Mouse (Mus musculus) testis, adult 2 months (tissue): ENCODE measurements around the gene U2af1l4. TPM values are rescaled to one million over a fixed set of nuclear protein-coding genes. Genes with fewer than 3 reads are reported as not detected.

Experiments
- H3K27ac ChIP-seq: fragments of 200-500 bp; 2 replicates; pipeline ENCODE4 v1.5.1; 2012; ENCODE audit warnings: low read depth, low read length; ENCODE audit not compliant: control insufficient read depth, insufficient read depth
- H3K27me3 ChIP-seq: fragments of 200-500 bp; 2 replicates; pipeline ENCODE4 v1.6.1; 2012; ENCODE audit warnings: mild to moderate bottlenecking, low read length, moderate library complexity; ENCODE audit not compliant: control insufficient read depth, insufficient read depth
- H3K36me3 ChIP-seq: fragments of 200-500 bp; 2 replicates; pipeline ENCODE4 v1.6.1; 2012; ENCODE audit warnings: mild to moderate bottlenecking, low read length; ENCODE audit not compliant: control insufficient read depth, insufficient read depth
- H3K4me1 ChIP-seq: fragments of 200-500 bp; 2 replicates; pipeline ENCODE4 v1.6.1; 2012; ENCODE audit warnings: low read length; ENCODE audit not compliant: control insufficient read depth, insufficient read depth
- H3K4me3 ChIP-seq: fragments of 200-500 bp; 2 replicates; pipeline ENCODE4 v1.5.1; 2012; ENCODE audit warnings: low read depth, mild to moderate bottlenecking, low read length, moderate library complexity, mixed read lengths; ENCODE audit not compliant: control insufficient read depth
- CTCF ChIP-seq: fragments of 200-500 bp; IDR thresholded peaks from 2 replicates; pipeline ENCODE4 v1.5.1; 2012; ENCODE audit warnings: low read depth, mild to moderate bottlenecking, inconsistent platforms, low read length, moderate library complexity; ENCODE audit not compliant: control insufficient read depth, insufficient read depth, insufficient replicate concordance
- POLR2A ChIP-seq: fragments of 200-500 bp; IDR thresholded peaks from 2 replicates; pipeline ENCODE4 v1.6.1; 2012; ENCODE audit warnings: low read depth, mild to moderate bottlenecking, inconsistent platforms, low read length, moderate library complexity; ENCODE audit not compliant: control insufficient read depth
- polyA plus RNA-seq: library from polyadenylated mRNA; depleted of rRNA; stranded (reverse); fragments of >200 nt; gene quantifications from 2 replicates; pipeline ENCODE4 v1.2.3, GENCODE M21; 2012

The U2af1l4 gene
- polyA plus RNA-seq, 1 experiment, result 51.9 TPM

DNA sequence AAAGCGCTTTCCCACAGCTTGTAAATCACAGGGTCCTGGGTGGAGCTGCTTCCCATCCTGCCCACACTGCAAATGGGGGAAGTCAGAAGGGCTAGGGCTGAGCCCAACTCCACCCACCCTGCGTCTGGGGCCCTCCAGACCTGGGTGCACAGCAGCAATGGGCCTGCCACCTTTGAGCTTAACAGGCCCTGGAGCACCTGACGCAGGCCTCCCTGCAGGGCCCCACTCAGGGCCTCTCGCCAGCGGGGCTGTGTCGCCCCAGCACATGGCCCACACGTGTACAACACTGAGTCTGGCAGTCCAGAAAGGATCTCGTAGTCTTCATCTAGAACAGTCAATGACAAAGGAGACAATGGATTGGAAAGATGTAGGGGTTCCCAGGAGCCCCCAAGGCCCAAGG, 16.8 kb downstream of the U2af1l4 start:
- TF ChIP-seq POLR2A, result no peak
- no peak for TF ChIP-seq CTCF

DNA sequence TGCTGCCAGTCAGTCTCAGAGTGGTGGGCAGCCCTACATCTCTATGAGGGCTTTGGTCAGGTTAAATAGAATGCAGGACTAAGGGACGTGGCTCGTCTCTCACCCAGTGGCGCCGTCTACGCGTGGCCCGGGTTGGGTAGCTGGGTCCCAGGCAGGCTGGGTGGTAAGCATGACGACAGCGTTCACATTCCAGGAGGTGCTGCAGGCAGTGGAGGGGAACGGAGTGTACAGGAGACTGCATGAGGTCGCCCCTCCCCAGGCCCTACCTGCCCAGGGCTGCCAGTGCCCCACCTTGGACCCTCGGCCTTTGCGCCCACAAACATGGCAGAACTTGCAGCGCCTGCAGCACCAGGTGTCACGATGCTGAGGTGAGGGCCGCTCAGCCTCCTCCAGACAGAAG, 18.4 kb downstream of the U2af1l4 start:
- H3K36me3 ChIP-seq, result peaks cover 7% of the 10 kb centered on the region

More for the DNA sequence above, 16.8 kb downstream of the U2af1l4 start:
- peaks cover 12% of the 10 kb centered on the region for H3K36me3 ChIP-seq
- H3K4me1 ChIP-seq, result no peaks in the 10 kb centered on the region; the same call in 1 of the 2 replicates
- no peak overlapping the region for H3K27ac ChIP-seq
- no peaks in the 10 kb centered on the region for H3K27me3 ChIP-seq
- H3K4me3 ChIP-seq, result no peak overlapping the region

DNA sequence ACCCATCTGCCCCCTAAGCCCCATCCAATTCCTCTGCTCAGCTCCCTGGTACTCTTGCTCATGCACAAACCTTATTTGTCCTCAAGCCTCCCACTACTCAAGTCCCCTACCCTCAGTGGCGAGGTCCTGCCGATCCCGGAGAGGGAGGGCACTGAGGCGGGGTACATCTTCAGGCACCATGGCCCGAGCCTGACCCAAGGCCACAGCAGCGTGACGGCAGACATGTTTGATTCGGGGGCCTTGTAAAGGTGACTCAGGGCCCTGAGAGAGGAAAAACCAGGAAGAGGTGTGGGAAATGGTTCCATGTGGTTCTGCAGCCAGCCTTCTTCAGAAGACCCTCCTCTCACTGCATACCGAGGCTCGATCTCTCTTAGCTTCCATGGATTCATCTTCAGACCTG, 21.2 kb downstream of the U2af1l4 start:
- TF ChIP-seq POLR2A, result no peak
- TF ChIP-seq CTCF, result no peak
- Histone ChIP-seq H3K27me3 (no peaks in the 10 kb centered on the region), H3K27ac (no peak overlapping the region), H3K4me3 (no peak overlapping the region), H3K4me1 (peaks cover 13% of the 10 kb centered on the region), H3K36me3 (no peaks in the 10 kb centered on the region; the same call in none of the 2 replicates)

More for the DNA sequence above, 18.4 kb downstream of the U2af1l4 start:
- H3K4me1 ChIP-seq, result peaks cover 2% of the 10 kb centered on the region
- H3K27me3 ChIP-seq, result no peaks in the 10 kb centered on the region
- H3K27ac ChIP-seq, result no peak overlapping the region
- H3K4me3 ChIP-seq, result no peak overlapping the region
- no peak for TF ChIP-seq POLR2A
- no peak for TF ChIP-seq CTCF

DNA sequence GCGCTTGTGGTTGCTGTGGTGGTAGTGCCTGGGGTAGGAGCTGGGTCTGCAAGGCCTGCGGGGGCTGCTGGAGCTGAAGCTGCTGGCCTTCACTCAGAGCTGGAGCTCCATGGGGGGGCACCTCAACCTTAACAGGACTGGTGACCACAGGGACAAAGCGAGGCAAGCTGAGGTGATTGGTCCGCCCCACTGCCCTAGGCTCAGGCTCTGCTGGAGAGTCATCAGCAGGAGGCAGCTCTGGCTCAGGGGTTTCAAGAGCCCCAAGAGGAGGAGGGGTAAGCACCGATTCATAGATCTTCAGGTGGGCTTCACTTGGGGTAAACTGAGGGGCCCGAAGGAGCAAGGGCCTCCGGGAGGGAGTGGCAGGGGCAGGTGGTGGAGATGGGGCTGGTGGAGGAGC, 22.1 kb downstream of the U2af1l4 start:
- Histone ChIP-seq H3K27me3 (no peaks in the 10 kb centered on the region), H3K4me3 (no peak overlapping the region), H3K36me3 (no peaks in the 10 kb centered on the region; the same call in none of the 2 replicates), H3K27ac (no peak overlapping the region), H3K4me1 (peaks cover 17% of the 10 kb centered on the region)
- TF ChIP-seq POLR2A, result no peak
- TF ChIP-seq CTCF, result no peak

DNA sequence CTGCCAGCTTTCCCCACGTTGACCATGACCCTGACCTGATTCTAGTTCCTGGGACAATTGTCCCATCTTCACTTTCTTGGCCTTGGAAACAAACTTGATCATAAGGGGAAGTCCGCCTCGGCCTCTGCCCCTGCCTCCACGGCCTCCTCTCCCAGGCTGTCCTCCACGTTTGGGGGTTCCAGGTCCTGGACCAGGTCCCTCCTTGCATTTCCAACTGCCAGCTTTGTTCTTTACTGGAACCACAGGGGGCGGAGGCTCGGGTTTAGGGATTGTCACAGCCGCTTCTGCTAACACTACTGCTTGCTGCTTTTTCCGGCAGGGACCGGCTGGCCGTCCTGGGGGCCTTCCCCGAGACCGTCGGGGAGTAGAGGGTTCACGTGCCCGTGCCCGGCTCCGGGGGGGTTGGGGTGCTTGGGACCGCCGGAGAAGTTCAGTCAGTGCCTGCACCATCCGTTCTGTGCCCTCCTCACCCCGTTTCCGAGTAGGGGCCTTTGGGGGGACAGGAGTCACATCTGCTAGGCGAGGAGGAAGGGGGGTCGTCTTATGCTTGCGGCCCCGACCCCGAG, 23.4 kb downstream of the U2af1l4 start:
- Histone ChIP-seq H3K4me3 (peak overlapping the region; percentile 96; the same call in 1 of the 2 replicates), H3K27ac (no peak overlapping the region), H3K4me1 (peaks cover 24% of the 10 kb centered on the region), H3K27me3 (no peaks in the 10 kb centered on the region), H3K36me3 (no peaks in the 10 kb centered on the region; the same call in none of the 2 replicates)
- TF ChIP-seq POLR2A (no peak), CTCF (no peak)

DNA sequence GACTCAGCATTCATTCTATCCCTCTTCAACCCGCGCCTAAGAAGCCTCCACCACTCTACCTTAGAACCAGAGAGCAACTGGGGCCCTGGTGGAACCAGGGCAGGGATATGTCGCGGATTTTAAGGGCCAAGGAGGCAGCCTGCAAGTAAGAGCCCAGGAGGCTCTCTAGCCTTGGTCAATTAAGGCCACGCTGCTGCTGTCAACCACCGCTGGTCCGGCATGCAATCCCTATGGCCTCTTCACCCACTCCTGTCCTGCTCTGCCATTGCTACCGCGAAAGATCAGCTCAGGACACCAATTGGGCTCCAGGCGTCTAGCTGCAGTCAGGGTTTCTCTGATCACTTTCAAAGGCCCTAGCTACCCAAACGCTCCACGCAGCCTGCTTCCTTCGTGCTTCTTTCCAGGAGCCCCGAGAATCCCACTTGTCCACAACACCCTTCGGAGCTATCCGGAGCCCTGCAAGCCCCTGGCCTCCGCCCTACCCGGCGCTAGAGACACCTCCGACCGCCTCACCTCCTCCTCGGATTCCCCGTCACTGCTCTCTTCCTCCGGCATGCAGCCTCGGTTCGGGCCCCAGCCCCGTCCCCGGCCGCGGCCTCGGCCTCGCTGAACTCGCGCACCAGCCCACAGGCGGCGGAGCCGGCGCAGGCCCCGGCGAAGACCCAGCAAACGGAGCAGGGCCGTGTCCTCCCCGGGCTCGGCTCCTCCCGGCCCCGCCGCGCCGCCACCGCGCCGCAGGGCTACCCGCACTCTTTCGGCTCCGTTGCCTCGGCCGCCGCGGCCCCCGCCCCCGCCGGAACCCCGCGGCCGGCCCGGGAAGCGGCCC, 25.0 kb downstream of the U2af1l4 start:
- H3K27ac ChIP-seq, result peak overlapping the region; percentile 92
- peak overlapping the region; percentile 96 for H3K4me3 ChIP-seq
- H3K27me3 ChIP-seq, result no peaks in the 10 kb centered on the region
- H3K4me1 ChIP-seq, result peaks cover 28% of the 10 kb centered on the region
- H3K36me3 ChIP-seq, result no peaks in the 10 kb centered on the region; the same call in 1 of the 2 replicates
- TF ChIP-seq CTCF, result no peak
- no peak; the same call in 1 of the 2 replicates for TF ChIP-seq POLR2A

DNA sequence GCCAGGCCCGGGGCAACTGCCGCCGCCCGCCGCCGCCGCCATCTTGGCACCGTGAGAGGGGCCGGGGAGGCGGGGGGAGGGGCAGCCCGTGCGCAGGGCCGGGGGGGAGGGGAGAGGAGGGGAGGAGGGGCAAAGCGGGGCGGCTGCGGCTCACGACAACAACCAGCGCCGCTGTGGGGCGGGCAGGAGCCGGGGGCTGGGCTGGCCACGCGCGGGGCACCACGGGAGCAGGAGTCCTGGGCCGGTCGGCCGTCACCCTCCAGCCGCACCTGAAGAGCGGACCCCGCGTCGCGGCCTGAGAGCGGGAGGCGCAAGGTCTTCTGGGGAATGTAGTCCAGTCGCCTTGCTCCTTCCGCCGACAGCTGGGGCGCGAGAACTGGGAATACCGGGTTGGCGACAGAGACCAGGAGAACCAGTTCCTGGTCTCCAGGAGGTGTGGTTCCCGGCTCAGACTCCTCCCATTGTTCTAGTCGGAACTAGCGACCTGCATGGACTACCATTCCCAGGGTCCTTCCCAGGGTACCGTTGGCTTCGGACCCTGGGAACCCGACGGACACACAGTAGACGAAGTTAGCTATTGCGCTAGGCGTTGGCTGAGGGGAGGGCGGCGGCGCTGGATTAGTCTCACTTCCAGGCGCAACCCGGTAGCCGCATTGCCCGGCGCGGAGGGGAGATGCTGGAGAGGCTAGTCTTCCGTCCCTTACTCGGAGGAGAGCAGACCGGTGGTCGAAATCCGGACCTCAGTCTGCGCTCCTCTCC, 25.8 kb downstream of the U2af1l4 start, which contains the start of gene Kmt2b:
TSS of gene Kmt2b (minus strand) at position 51 of the 759 bp plus-strand sequence.
- H3K27me3 ChIP-seq, result no peaks in the 10 kb centered on the region
- TF ChIP-seq POLR2A (peak; percentile 41), CTCF (no peak)
- no peaks in the 10 kb centered on the region; the same call in 1 of the 2 replicates for H3K36me3 ChIP-seq
- H3K4me1 ChIP-seq, result peaks cover 29% of the 10 kb centered on the region
- peak within 1 kb of the TSS; percentile 96 for H3K4me3 ChIP-seq
- H3K27ac ChIP-seq, result peak within 1 kb of the TSS; percentile 92
